Mouse (Mus musculus): Measurements from ENCODE around the gene B3gnt8. TPM values are rescaled to one million over a fixed set of nuclear protein-coding genes. Genes with fewer than 3 reads are reported as not detected.

Gene B3gnt8
- total RNA-seq, 1 experiment from 2014 or later = 2.8 TPM

DNA sequence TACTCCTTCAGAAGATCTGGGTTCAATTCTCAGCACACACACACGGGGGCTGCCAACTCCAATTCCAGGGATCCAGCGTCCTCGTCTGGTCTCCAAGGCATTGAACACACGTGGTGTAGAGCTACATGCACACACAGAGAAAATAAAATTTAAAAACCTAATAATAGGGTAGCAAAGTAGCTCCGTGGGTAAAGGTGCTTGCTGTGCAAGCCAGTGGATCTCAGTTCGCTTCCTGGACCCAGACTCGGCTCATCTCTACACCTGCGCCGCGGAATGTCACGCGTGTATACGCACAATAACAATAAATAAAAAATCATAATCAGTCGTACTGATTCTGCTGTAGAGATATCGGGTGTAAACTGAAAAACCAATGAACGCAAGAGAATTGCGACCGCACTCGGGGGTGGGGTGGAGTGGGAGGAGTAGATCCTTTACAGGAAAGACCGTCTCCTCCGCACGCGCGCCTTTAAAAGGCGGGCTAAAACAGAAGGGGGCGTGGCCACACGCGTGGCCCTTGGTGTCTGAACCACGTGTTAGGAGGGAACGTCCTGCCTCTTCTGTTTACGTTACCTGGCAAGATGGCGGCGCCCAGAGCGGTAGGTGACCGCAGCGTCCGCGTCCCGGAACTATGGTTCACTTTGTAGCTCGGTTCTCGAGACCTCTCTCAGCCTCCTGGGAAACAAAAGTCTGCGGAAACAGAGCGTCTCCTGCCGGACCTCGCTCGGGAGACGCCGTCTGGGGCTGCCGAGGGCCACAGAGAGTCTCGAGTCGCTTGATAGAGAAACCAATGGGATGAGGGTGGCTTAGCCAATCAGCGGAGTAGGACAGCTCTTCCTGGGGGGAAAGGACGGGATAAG, 7.4 kb upstream of the B3gnt8 start, which contains the start of gene Dmac2:
Gene Dmac2, plus strand, starts transcription at position 550 of the 857 bp plus-strand sequence.
- DNase-seq = peak; percentile 92

DNA sequence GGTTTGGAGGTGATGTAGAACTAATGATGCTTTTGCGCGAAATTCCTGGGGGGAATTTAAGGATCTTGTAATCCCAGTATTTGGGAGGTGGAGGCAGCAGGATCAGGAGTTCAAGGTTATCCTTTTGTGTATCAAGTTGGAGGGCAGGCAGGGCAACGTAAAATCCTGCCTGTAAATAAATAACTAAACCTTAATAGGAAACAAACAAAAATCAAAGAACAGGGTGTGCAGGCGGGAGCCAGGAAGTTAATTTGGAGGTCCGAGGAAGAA, 6.8 kb upstream of the B3gnt8 start:
- no peak for DNase-seq

DNA sequence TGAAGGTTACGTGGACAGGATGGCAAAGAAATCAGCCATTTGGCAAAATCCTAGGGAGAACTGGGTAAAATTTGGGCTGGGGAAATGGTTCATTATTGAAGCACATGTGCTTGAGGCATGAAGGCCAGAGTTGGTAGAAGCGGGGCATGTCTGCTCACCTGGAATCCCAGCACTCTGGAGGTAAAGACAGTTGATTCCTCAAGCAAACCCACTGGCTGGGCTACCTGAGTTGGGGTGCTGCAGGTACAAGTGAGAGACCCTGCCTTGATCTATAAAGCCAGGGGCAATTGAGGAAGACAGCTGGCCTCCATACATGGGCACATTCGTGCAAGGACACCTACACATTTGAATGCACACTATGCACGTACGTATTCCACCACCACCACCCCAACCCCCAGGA, 6.4 kb upstream of the B3gnt8 start:
- no peak for DNase-seq

DNA sequence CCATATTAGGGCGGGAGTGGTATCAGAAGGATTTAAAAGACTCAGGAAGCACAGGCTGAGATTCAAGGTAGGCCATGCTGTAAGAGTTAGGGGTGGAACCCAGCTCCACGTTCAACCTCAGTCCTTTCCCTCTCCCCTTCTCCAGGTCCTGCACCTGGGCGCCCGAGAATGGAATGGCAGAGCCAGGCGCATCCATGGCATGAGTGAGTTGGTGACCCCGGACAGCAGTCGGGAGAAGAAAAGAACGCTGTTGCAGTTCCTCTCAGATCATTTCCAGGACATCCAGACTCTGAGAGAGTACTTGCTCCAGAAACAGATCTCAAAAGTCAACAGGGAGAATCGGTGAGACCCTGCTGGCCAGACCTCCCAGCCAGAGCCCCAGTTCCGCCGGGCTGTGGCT, 5.7 kb upstream of the B3gnt8 start:
- DNase-seq = no peak

DNA sequence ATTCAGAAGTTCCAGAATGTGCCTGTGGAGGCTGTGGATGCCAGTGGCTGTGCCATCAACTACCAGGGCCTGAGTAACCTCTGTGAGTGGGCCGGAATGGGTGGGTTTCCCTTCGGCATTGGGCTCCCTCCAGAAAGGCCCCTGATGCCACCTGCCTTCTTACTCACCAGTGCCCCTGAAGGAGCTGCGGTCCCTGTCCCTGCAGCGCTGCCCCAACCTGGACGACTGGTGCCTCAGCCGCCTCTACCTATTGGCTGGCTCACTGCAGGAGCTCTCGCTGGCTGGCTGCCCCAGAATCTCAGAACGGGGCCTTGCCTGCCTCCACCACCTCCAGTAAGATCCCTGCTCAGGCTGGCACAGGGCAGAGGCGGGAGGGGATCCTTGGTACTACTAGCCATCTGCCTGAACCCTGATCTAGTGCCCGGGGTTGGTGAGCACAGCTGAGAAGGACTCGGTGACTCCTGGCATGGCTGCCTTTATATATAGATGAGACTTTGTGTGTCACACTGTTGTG, 2.5 kb upstream of the B3gnt8 start:
- DNase-seq = no peak

DNA sequence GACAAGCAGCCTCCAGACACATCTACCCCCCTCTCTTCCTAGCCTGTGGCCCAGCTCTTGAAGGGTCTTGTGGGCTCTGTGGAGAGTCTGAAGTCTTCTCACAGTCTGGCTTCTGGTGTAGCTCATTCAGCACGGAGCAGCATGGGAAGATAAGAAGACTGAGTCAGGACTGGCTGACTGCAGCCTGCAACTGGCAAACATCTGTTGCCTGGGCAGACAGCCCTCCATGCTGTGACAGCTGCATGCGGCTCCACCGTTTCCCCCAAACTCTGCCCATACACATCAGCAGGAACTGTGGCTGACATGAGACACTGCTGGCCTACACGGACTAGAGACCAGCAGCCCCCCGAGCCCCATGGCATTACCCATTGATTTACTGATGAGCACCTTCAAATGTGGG, 1.6 kb upstream of the B3gnt8 start:
- no peak for DNase-seq

DNA sequence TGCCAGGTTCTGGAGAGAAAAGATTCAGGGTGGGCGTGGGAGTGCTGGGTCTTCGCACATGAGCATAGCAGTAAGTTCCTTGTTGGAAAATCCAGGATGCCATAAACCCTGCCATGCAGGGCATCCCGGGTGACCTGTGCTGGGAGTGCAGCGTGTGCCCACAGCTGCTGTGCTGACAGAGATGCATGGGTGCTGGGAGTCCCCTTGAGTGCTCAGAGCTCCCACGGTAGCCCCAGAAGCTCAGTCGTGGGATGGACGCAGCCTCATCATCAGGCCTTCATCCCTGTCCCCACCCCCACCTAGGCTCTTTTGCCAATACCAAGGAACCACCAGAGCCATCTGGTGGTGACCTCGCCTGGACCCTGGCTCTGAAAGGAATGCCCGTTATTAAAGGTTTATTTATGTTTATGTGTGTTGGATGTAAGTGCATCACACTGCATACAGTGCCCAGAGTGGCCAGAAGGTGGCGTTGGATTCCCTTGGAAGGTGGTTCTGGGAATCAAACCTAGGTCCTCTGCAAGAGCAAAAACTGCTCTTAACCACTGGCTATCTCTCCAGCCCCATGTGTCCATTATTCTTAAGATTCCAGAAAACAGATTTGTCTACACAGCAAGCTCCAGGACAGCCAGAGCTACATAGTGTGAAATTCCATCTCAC, 732 bp upstream of the B3gnt8 start:
- DNase-seq = no peak

DNA sequence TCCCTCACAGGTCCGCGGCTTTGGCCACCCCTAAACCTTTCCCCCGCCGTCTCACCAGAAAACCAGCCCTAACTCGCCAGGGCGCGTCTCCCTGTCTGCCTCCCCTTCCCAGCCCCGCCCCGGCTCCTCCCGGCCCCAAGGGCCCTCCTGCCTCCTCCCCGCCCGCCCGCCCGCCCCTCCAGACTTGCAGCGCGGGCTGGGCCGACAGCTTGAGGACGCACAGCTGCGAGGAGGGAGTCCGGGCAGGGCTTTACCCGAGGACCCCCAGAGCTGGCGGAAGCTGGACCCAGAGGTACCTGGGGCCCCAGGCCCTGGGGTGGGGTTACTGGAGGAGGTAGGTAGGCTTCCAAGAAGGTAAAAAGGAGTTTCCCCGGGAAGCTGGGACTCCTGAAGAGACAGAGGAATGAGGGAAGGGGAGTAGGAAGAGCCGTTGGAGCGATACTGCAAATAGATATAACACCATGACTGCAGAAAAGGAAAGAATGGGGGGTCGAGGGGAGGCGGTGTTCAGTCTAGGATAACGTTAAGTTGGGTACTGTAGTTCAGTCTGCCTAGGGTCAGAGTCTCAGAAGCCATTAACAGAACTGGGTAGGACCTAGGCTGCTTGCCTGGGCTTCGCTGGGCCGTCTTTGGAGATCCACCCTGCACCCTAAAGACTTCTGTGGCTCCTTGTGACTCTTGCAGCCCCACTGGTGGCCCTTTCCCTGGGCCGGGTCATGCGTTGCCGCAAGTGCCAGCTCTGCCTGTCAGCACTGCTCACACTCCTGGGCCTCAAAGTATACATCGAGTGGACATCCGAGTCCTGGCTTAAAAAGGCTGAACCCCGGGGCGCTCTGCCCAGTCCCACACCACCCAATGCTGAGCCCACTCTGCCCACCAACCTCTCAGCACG, 1.2 kb downstream of the B3gnt8 start:
- DNase-seq = peak; percentile 76

DNA sequence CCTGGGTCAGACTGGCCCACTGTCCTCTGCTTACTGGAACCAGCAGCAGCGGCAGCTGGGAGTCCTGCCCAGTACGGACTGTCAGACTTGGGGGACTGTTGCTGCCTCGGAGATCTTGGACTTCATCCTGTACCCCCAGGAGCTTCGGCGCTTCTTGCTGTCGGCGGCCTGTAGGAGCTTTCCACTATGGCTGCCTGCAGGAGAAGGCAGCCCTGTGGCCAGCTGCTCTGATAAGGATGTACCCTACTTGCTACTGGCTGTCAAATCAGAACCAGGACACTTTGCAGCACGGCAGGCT, 1.8 kb downstream of the B3gnt8 start:
- no peak for DNase-seq

DNA sequence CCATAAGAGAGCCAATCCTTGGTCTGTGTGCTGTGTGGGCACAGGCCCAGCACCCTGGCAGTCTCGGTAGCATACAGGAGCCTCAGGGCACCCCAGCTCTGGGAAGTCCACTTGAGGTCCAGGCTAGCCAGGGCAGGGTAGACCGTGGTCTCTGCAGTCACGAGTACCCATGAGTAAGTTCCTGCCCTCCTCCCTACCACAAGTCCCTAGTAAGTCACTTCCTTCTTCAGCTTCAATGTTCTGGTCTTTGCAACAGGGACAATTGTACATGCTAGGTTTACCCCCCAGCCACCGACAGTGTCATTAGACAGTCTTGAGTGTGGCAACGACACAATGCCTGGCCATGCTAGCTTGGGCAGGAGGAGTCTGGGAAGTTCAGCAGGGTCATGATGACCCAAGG, 6.2 kb downstream of the B3gnt8 start:
- no peak for DNase-seq

DNA sequence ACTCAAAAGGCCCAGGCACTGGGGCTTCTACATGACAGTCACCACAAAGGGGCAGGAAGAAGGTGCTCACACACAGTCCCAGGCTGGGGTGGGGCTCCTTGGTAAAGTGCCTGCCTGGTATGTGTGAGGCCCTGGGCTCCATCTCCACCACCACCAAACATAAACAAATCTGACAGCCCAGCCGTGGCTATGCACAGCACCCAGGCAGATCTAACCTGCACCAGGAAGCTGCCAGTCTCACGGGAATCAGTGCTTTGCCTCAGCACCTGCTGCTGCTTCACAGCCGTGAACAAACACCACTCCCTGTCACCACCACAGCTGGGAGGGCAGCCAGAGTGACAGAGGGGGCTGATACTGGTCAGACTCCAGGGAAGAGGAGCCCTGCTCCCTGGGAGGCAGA, 9.9 kb downstream of the B3gnt8 start:
- DNase-seq = no peak

DNA sequence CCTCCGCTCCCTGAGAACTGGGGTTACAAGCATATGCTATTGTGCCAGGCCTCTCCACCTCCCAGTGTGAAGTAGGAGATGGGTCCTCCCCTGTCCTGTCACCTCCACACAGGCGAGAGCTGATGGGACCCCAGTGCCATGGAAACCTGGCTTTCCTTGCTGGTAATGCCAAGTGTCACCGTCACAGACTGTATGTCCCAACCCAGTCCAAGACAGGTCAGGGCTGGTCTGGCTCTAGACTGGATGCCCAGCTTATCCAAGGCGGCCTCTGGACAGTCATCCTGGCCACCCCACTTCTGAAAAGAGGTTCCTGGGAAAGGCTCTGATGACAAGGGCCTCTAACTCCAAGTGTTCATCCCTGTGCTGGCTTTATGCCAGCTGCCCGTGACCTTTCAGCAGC, 10.6 kb downstream of the B3gnt8 start:
- no peak for DNase-seq

DNA sequence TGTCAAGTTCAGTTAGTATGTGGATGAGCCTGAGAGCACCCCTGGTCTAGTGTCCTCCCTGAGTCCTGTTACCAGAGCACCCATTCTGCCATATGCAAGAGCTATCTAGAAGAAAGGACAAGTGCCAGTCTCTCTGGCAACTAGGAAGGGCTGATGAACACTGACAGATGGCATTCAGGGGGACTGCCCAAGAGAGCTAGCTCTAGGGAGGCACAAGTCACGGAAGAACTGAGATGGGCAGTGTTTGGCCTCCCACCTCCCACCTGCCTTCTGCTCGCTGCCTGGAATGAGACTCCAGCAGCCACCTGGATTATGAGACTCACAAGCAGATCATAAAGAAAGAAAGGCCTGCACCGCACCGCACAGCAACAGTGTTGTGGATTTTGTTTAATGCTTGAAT, 13.3 kb downstream of the B3gnt8 start:
- no peak for DNase-seq

DNA sequence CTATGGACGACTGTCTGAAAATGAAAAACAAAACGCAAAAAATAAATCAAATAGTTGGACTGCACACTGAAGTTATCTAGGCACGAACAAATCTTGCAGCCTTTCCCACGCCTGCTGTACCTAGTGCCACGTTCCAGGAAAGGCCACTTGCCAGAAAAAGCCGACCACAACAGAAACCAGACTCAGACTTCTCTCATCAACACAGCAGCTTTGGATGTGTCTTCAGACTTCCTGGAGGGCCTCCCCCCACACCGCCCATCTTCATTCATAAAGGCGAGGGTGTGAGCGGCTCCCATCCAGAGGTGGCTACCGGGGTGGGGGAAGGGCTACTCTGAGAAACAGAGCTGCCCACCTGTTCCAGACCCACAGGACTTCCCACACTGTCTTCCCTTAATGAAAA, 17.7 kb downstream of the B3gnt8 start:
- no peak for DNase-seq

DNA sequence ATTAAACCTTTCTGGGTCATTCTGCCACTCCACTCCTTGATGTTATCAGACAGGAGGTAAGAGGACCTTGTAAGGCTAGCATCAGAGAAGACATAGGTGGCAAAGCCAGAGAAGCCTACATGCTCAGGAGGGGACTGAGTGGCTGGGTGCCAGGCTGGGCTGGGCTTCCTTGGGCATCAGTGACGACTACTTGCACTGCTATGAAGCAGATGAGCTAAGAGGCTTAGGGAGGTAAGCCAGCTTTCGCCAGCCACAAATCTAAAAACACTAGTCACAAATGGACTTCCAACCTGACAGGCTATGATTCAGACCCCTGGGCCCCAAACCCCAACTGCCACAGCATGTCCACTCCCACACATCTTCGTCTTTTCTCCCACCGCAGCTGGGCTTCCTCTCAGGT, 18.2 kb downstream of the B3gnt8 start:
- DNase-seq = no peak

DNA sequence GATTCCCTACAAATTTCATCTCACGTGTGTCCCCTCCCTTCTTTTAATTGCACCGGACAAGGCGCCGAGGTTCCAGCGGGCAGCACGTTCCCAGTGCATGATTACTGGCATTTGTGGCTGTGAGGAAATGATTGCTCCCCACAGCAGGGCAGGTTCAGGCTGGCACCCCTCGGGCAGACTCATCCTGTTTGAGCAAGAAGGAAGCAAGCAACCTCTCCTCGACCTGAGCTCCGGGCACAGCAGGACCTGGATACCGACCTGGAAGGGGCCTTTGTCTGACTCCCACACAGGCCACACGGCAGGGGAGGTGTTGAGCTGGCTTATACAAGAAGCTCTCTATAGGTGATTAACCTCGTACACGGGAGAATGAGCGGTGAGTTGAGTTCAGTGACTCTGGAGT, 18.6 kb downstream of the B3gnt8 start:
- DNase-seq = no peak

DNA sequence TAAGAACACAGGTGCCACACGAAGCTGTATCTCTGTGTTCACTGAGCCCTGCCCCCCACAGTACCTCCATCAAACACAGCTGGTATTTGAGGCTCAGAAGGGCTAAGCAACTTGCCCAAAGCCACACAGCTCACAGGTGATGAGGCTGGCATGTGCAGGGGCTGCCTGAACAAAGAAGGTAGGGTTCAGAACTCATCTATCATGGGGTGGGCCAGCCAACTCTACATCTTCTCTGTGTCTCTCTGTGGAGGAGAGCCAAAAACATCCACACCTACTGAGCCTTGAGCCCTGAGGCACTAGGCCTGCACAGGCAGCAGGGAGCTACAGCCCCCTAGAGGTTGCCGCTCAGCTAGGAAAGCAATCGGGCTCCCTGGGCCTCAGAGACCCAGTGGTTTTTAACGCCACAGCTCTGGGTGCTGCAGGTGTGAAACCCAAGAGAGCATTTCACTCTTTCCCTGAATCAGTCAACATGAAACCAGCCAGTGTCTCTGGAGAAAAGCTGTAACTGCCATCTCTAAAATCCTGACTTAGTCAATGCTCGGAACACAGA, 21.2 kb downstream of the B3gnt8 start:
- DNase-seq = no peak

DNA sequence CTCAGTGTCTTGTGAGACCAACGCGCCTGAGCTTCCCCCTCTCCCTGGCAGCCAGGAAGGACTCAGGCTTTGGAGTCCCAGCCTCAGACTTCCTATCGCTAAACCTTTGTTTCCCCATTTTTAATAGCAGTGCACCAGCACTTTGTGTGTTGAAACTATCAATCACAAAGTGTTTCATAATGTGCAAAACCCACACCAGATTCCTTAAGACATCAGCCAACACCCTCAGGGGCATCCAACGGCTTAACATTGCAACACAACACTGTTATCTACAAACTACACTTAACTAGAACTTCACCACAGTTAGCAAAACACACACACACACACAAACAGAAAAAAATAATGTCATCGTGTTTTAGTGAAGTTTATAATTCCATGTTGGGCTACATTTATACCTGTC, 23.4 kb downstream of the B3gnt8 start:
- DNase-seq = no peak

DNA sequence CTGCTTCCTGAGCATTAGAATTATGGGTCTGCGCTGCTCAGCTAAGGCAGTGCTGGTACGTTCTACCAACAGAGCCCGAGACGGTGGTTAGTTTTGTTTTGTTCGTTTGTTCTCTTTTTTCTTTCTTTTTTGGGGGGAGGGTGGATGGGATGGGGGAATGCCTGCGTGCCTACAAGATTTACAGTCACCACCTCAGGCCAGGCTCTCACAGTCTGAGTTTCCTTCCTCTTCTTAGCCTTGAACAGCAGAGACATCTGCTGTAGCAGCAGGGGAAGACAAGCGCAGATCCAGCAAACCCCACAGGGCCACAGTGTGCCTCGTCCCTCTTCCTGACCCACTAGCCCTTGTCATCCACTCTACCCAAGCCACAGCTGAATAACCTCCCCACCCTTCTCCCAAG, 24.8 kb downstream of the B3gnt8 start:
- no peak for DNase-seq

DNA sequence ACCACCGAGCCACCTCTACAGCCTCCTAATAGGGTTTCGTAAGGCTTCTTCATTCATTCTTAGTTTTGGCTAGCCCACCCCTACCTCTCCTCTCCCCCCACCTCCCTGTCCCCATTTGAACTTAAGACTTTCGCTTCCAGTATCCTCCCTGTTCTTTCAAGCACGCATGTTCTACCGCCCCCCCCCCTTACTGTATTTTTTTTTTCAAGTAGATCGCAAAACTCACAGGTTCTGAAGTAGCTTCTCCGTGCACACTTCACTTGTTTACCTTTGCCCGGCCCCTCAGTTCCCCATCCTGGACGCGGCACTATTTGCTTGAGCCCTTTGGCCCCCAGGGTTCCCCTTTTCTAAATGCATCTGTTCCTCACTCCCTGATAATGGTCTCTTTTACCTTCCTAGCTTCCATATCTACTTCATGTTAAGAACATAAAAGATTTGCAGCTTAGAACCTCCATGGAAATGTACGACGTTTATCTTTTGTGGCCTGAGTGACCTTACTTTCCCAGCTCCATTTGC, 25.8 kb downstream of the B3gnt8 start:
- DNase-seq = no peak

DNA sequence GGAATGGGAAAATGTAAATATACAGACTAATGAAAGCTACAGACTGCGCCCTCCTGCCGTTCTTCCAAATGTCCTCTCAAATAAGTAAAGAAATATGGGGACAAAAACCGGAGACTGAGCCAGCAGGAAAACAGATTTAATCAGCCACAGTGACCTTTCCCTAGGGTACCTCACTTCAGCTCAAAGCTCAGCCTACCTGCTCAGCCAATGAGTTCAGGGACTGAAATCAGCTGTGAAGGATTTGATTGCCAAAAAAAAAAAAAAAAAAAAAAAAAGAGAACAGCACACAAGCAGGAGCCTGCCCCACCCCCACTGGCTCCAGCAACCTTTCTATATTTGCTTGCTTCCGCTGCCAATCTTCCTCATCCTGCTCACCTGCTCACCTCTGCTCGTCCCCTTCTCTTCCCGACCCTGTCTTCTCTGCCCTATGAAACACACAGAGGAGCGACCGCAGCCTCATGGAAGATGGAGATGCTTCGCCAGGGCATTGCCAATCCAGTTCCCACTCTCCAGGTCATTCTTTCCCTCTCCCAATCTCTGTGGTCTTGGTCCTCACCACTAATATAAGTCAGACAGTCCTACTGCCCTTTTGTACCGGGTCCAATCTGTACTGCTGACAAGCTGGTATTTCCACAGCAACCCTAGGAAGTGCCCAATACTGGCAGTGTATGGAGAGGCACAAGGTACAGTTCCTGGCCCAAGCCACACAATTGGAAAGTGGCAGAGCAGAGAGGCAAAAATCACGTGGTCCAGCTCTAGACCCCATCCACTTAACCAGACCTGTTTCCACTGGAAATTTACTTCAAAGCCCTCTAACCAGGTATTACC, 29.4 kb downstream of the B3gnt8 start:
- no peak for DNase-seq

DNA sequence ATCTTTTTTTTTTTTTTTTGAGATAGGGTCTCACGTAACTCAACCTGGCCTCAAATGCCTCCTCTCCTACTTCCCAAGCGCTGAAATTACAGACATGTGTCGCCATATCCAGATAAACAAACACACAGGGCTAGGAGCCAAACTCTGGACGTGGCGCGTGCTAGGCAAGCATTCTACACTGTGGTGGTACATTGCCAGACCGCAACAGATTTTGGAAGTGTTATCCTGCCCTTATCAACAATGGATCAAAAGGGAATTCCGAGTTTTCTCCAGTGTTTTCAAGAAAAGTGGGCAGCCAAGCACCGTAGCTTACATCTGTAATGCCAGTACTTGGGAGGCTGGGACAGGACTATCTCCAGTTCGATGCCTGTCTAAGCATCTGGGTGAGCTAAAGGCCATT, 31.3 kb downstream of the B3gnt8 start:
- DNase-seq = no peak
